8 mouse cellular contexts compared by ENCODE assay signal in genomic region chr4:150239087-150239480, GRCm38 (mm10). TPM values are rescaled to one million over a fixed set of nuclear protein-coding genes. Genes with fewer than 3 reads are reported as not detected.
DNase-seq lines count a peak whose midpoint lies in the region; ATAC-seq and TF ChIP-seq lines count a peak whose summit lies in the region.

No protein-coding gene starts in this region.

- H3K4me3 ChIP-seq in liver, adult 2 months (ENCODE audit: insufficient read depth, low read depth, low read length): no peak overlapping the region
- peak overlapping the region; percentile 82 for H3K4me3 ChIP-seq in embryonic facial prominence, embryonic 15.5 days (replicated peaks)
- H3K4me3 ChIP-seq in intestine, embryonic 16.5 days (ENCODE audit: low read length): peak overlapping the region; percentile 88
- H3K4me3 ChIP-seq in neural tube, embryonic 13.5 days: peak overlapping the region; percentile 85

- H3K4me2 ChIP-seq in embryonic facial prominence, embryonic 15.5 days (replicated peaks): peak overlapping the region; percentile 57
- H3K4me2 ChIP-seq in intestine, embryonic 16.5 days (ENCODE audit: low read depth, low read length): peak overlapping the region; percentile 74
- H3K4me2 ChIP-seq in neural tube, embryonic 13.5 days: peak overlapping the region; percentile 67

- intact Hi-C loops in left cerebral cortex, postnatal 10 days (cut with DNase I): loop anchor here (10.0 kb wide), 1 partner anchor 204 kb away; no protein-coding TSS in a partner anchor

- no peaks in the 10 kb centered on the region for H3K27me3 ChIP-seq in liver, adult 2 months (ENCODE audit: control insufficient read depth, insufficient read depth, low read length)
- H3K27me3 ChIP-seq in embryonic facial prominence, embryonic 15.5 days: no peaks in the 10 kb centered on the region
- no peaks in the 10 kb centered on the region for H3K27me3 ChIP-seq in intestine, embryonic 16.5 days (replicated peaks; ENCODE audit: control insufficient read depth, insufficient read depth, low read length)
- H3K27me3 ChIP-seq in neural tube, embryonic 13.5 days: no peaks in the 10 kb centered on the region

- 45% methylated on average over 5 of the region's 5 CpGs for WGBS in liver, adult 2 months
- WGBS in embryonic facial prominence, embryonic 15.5 days: 33% methylated on average over 5 of the region's 5 CpGs
- WGBS in intestine, embryonic 16.5 days: 29% methylated on average over 5 of the region's 5 CpGs
- WGBS in neural tube, embryonic 13.5 days: 19% methylated on average over 5 of the region's 5 CpGs

- no peaks in the 10 kb centered on the region for H3K9me3 ChIP-seq in embryonic facial prominence, embryonic 15.5 days (replicated peaks)
- no peaks in the 10 kb centered on the region for H3K9me3 ChIP-seq in intestine, embryonic 16.5 days (ENCODE audit: control insufficient read depth, low read length)
- no peaks in the 10 kb centered on the region for H3K9me3 ChIP-seq in neural tube, embryonic 13.5 days

- peaks cover 25% of the 10 kb centered on the region for H3K4me1 ChIP-seq in liver, adult 2 months (ENCODE audit: control insufficient read depth, insufficient read depth, low read length)
- H3K4me1 ChIP-seq in embryonic facial prominence, embryonic 15.5 days: peaks cover 51% of the 10 kb centered on the region
- peaks cover 24% of the 10 kb centered on the region for H3K4me1 ChIP-seq in intestine, embryonic 16.5 days (ENCODE audit: control insufficient read depth, insufficient read depth, low read length)
- peaks cover 74% of the 10 kb centered on the region for H3K4me1 ChIP-seq in neural tube, embryonic 13.5 days (replicated peaks)

- H3K79me2 ChIP-seq in liver, adult 2 months (ENCODE audit: control insufficient read depth, insufficient read depth, low read length): peaks cover 13% of the 10 kb centered on the region

- no peak for ATAC-seq in embryonic facial prominence, embryonic 15.5 days (ENCODE audit: insufficient number of reproducible peaks, low FRiP score, low TSS enrichment, low read depth)
- no peak for ATAC-seq in intestine, embryonic 16.5 days
- no peak for ATAC-seq in neural tube, embryonic 13.5 days (ENCODE audit: low read depth)
- no peak for ATAC-seq in monocyte, adult 5-6 weeks (replicated peaks; ENCODE audit: insufficient number of reproducible peaks, low FRiP score, low TSS enrichment, poor library complexity, severe bottlenecking)

- peak overlapping the region; percentile 4; the same call in 1 of the 2 replicates for H3K27ac ChIP-seq in liver, adult 2 months (replicated peaks; ENCODE audit: insufficient read depth, low read depth, low read length)
- peak overlapping the region; percentile 94; the same call in 1 of the 2 replicates for H3K27ac ChIP-seq in embryonic facial prominence, embryonic 15.5 days (replicated peaks)
- H3K27ac ChIP-seq in intestine, embryonic 16.5 days (ENCODE audit: low read length): peak overlapping the region; percentile 25
- no peak overlapping the region for H3K27ac ChIP-seq in neural tube, embryonic 13.5 days (replicated peaks)

- H3K9ac ChIP-seq in liver, adult 2 months (ENCODE audit: low read depth, low read length): peak overlapping the region; percentile 4
- H3K9ac ChIP-seq in embryonic facial prominence, embryonic 15.5 days: peak overlapping the region; percentile 86
- peak overlapping the region; percentile 43 for H3K9ac ChIP-seq in intestine, embryonic 16.5 days (ENCODE audit: low read depth, low read length)
- H3K9ac ChIP-seq in neural tube, embryonic 13.5 days: peak overlapping the region; percentile 97

- TF ChIP-seq CTCF in liver, adult 2 months (IDR thresholded peaks at IDR 0.05; ENCODE audit: low read depth, low read length): no peak

- DNase-seq in liver, adult 2 months (ENCODE audit: extremely low read depth, low read depth, low spot score): no peak
- DNase-seq in liver: no peak
- no peak for DNase-seq in thymus, postnatal 4 days
- DNase-seq in left cerebral cortex, postnatal 10 days (ENCODE audit: extremely low spot score in 1 of 2, low spot score in 2 of 2): no peak

- TF ChIP-seq POLR2A in liver, adult 2 months (IDR thresholded peaks at IDR 0.05; ENCODE audit: extremely low read depth, insufficient read depth, low read length): no peak

- peaks cover 41% of the 10 kb centered on the region for H3K36me3 ChIP-seq in liver, adult 2 months (ENCODE audit: control insufficient read depth, insufficient read depth, low read length)
- peaks cover 45% of the 10 kb centered on the region for H3K36me3 ChIP-seq in embryonic facial prominence, embryonic 15.5 days
- peaks cover 21% of the 10 kb centered on the region for H3K36me3 ChIP-seq in intestine, embryonic 16.5 days (ENCODE audit: control insufficient read depth, insufficient read depth, low read length)
- peaks cover 38% of the 10 kb centered on the region for H3K36me3 ChIP-seq in neural tube, embryonic 13.5 days

RNA-seq across cellular contexts. Expression of gene Eno1, which starts 2.6 kb away (rescaled TPM):
- 386 and 392 TPM in 2 replicates for total RNA-seq in liver, adult 2 months (2014; rRNA removed)
- 283 and 350 TPM in 2 replicates for polyA plus RNA-seq in liver, adult 2 months (2012; rRNA removed)
- 1,331 and 1,435 TPM in 2 replicates for polyA plus RNA-seq in embryonic facial prominence, embryonic 15.5 days (2015; fragmentation: Nextera tagmentation; extraction: Ambion mirVana)
- 1,882 and 2,067 TPM in 2 replicates for polyA plus RNA-seq in intestine, embryonic 16.5 days (2015; fragmentation: Nextera tagmentation; extraction: Ambion mirVana)
- polyA plus RNA-seq in neural tube, embryonic 13.5 days (2015; fragmentation: Nextera tagmentation; extraction: Ambion mirVana): 1,151 and 1,235 TPM in 2 replicates
- 240 to 351 TPM (median 288 TPM) in 3 replicates for total RNA-seq in monocyte, adult 5-6 weeks (2017)
- total RNA-seq in left cerebral cortex, postnatal 10 days (2021): 100 to 1,000 TPM; 308 to 325 TPM

RNA-seq across cellular contexts. Expression of gene Car6, which starts 38.0 kb away (rescaled TPM):
- total RNA-seq in liver, adult 2 months (2014; rRNA removed): not detected in 2 replicates
- polyA plus RNA-seq in liver, adult 2 months (2012; rRNA removed): not detected in 2 replicates
- 0.37 and 0.84 TPM in 2 replicates for polyA plus RNA-seq in embryonic facial prominence, embryonic 15.5 days (2015; fragmentation: Nextera tagmentation; extraction: Ambion mirVana)
- polyA plus RNA-seq in intestine, embryonic 16.5 days (2015; fragmentation: Nextera tagmentation; extraction: Ambion mirVana): not detected in 2 replicates
- 0.44 TPM in 1 of 2 replicates, not detected in the other for polyA plus RNA-seq in neural tube, embryonic 13.5 days (2015; fragmentation: Nextera tagmentation; extraction: Ambion mirVana)
- total RNA-seq in monocyte, adult 5-6 weeks (2017): not detected in 3 replicates
- total RNA-seq in left cerebral cortex, postnatal 10 days (2021): not detected

RNA-seq across cellular contexts. Expression of gene Rere, which starts 42.4 kb away (rescaled TPM):
- 10.0 and 10.7 TPM in 2 replicates for total RNA-seq in liver, adult 2 months (2014; rRNA removed)
- polyA plus RNA-seq in liver, adult 2 months (2012; rRNA removed): 5.8 and 8.8 TPM in 2 replicates
- polyA plus RNA-seq in embryonic facial prominence, embryonic 15.5 days (2015; fragmentation: Nextera tagmentation; extraction: Ambion mirVana): 26.5 and 27.2 TPM in 2 replicates
- polyA plus RNA-seq in intestine, embryonic 16.5 days (2015; fragmentation: Nextera tagmentation; extraction: Ambion mirVana): 20.0 and 22.2 TPM in 2 replicates
- polyA plus RNA-seq in neural tube, embryonic 13.5 days (2015; fragmentation: Nextera tagmentation; extraction: Ambion mirVana): 41.2 and 50.0 TPM in 2 replicates
- 11.1 to 34.3 TPM (median 14.5 TPM) in 3 replicates for total RNA-seq in monocyte, adult 5-6 weeks (2017)
- 10 to 100 TPM; 85.3 to 88.9 TPM for total RNA-seq in left cerebral cortex, postnatal 10 days (2021)

Comparison
In these comparisons a context has a peak if more than half of its experiments do, and no peak if none do; other contexts are left out.
1. H3K9ac ChIP-seq: peak in every context shown above with its lines; median percentile 97 in neural tube, embryonic 13.5 days; 86 in embryonic facial prominence, embryonic 15.5 days; 43 in intestine, embryonic 16.5 days; 4 in liver, adult 2 months.